Mouse (Mus musculus): Measurements from ENCODE around the gene Pan3.

GRCm38 (mm10) chr5:147477106-147477505 is 47.1 kb downstream of the Pan3 start:
- no peak for TF ChIP-seq HCFC1 (IDR thresholded peaks at IDR 0.05; ENCODE audit: borderline replicate concordance, insufficient read depth, low read length)
- TF ChIP-seq MAFK (IDR thresholded peaks at IDR 0.05; ENCODE audit: insufficient read depth, low read depth, low read length), result no peak
